In the genomic region with DNA sequence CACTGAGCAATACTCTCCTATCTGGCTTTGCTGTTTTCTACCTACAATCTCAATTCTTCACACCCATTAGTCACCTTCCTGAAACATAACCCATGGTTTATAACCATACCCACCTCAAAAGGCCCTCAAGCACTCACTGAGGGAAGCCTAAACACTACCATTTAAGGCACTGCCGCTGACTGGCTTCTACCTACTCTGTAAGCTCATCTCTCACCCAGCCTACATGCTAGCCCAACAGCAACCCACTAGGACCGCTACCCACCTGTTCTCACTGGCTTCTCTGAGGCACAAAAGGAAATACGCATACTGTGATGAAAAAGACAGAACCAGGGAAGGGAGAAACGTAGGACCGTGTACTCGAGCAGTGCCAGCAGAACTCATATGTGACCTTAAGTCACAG, we compare ENCODE assay signal across 23 mouse cellular contexts. TPM values are rescaled to one million over a fixed set of nuclear protein-coding genes. Genes with fewer than 3 reads are reported as not detected.
"Had no signal": no experiment of that assay in that cellular context is flagged by ENCODE, and none has a peak within 500 bp of the region (broad histone marks: within the 10 kb centered on the region; RNA-seq: fewer than 3 reads in every experiment).

No protein-coding gene starts in this region.

- H3K27ac ChIP-seq: kidney, postnatal 0 days; layer of hippocampus, adult 2 months; liver, embryonic 13.5 days; neural tube, embryonic 12.5 days; neural tube, embryonic 15.5 days; stomach, embryonic 15.5 days had no signal

- H3K9ac ChIP-seq: liver, embryonic 13.5 days; neural tube, embryonic 12.5 days; neural tube, embryonic 15.5 days; stomach, embryonic 15.5 days had no signal

- H3K4me2 ChIP-seq: liver, embryonic 13.5 days; midbrain, embryonic 11.5 days; neural tube, embryonic 12.5 days; neural tube, embryonic 15.5 days; stomach, embryonic 15.5 days had no signal

- H3K27me3 ChIP-seq: liver, embryonic 13.5 days; neural tube, embryonic 12.5 days; neural tube, embryonic 15.5 days; stomach, embryonic 15.5 days had no signal

- H3K4me3 ChIP-seq: layer of hippocampus, adult 2 months; liver, embryonic 13.5 days; neural tube, embryonic 12.5 days; neural tube, embryonic 15.5 days; stomach, embryonic 15.5 days had no signal

- H3K9me3 ChIP-seq: liver, embryonic 13.5 days; neural tube, embryonic 12.5 days; neural tube, embryonic 15.5 days; stomach, embryonic 15.5 days had no signal

- H3K4me1 ChIP-seq: neural tube, embryonic 12.5 days; neural tube, embryonic 15.5 days; stomach, embryonic 15.5 days had no signal

- DNase-seq: kidney, adult 2 months; kidney, postnatal 25 days; layer of hippocampus, adult 9-11 months; liver, embryonic 13.5 days; lung, adult 2 months; lung, postnatal 36 days; midbrain, embryonic 14.5 days; retina, postnatal 1 day; right cerebral cortex, postnatal 25 days; spleen, adult 18-20 months; thymus, postnatal 36 days had no signal

RNA-seq across cellular contexts. Expression of gene Fndc7, which starts 58.1 kb away (rescaled TPM):
- total RNA-seq: left cerebral cortex, postnatal 10 days; left cerebral cortex, postnatal 36 days; megakaryocyte-erythroid progenitor cell, adult 5-6 weeks; midbrain, postnatal 0 days had no signal
- polyA plus RNA-seq: kidney, embryonic 14.5 days; kidney, postnatal 0 days; limb, embryonic 11.5 days; midbrain, embryonic 11.5 days; midbrain, embryonic 14.5 days; midbrain, postnatal 0 days had no signal
